Mouse (Mus musculus) limb, embryonic 10.5 days (tissue): ENCODE measurements around the gene Clasrp. TPM values are rescaled to one million over a fixed set of nuclear protein-coding genes. Genes with fewer than 3 reads are reported as not detected.

Source experiments
- DNase-seq: peaks from one replicate; pipeline ENCODE4 v3.0.0-alpha.2; 2017; ENCODE audit warnings: low spot score
- H3K27ac ChIP-seq: fragments of 300-500 bp; sonication (generic); 2 replicates; pipeline ENCODE4 v1.5.1; 2016; ENCODE audit warnings: mild to moderate bottlenecking
- H3K27me3 ChIP-seq: fragments of 300-500 bp; sonication (generic); 2 replicates; pipeline ENCODE4 v1.6.1; 2016; ENCODE audit warnings: low read depth, mild to moderate bottlenecking; ENCODE audit not compliant: poor library complexity, severe bottlenecking
- H3K36me3 ChIP-seq: fragments of 300-500 bp; sonication (generic); 2 replicates; pipeline ENCODE4 v1.6.1; 2016; ENCODE audit warnings: mild to moderate bottlenecking, moderate library complexity
- H3K4me1 ChIP-seq: fragments of 300-500 bp; sonication (generic); 2 replicates; pipeline ENCODE4 v1.6.1; 2016
- H3K4me3 ChIP-seq: fragments of 300-500 bp; sonication (generic); 2 replicates; pipeline ENCODE4 v1.5.1; 2016; ENCODE audit warnings: mild to moderate bottlenecking, moderate library complexity
- H3K9me3 ChIP-seq: fragments of 300-500 bp; sonication (generic); replicated peaks from 2 replicates; pipeline ENCODE4 v1.6.1; 2016; ENCODE audit warnings: mild to moderate bottlenecking
- WGBS: fragments of 180-500 bp; shearing (Covaris S2); methylation state at CpG from one replicate; pipeline ENCODE4 v1.1.7; 2016; 5-methylcytosine and 5-hydroxymethylcytosine counted together
- polyA plus RNA-seq: library from polyadenylated mRNA; unstranded; fragments of >200 nt; fragmentation: Nextera tagmentation; extraction: Ambion mirVana; gene quantifications from 2 replicates; pipeline ENCODE4 v1.2.1, GENCODE M21; 2016

Gene Clasrp
- polyA plus RNA-seq, 1 experiment from 2014 or later = 63.4 TPM

DNA sequence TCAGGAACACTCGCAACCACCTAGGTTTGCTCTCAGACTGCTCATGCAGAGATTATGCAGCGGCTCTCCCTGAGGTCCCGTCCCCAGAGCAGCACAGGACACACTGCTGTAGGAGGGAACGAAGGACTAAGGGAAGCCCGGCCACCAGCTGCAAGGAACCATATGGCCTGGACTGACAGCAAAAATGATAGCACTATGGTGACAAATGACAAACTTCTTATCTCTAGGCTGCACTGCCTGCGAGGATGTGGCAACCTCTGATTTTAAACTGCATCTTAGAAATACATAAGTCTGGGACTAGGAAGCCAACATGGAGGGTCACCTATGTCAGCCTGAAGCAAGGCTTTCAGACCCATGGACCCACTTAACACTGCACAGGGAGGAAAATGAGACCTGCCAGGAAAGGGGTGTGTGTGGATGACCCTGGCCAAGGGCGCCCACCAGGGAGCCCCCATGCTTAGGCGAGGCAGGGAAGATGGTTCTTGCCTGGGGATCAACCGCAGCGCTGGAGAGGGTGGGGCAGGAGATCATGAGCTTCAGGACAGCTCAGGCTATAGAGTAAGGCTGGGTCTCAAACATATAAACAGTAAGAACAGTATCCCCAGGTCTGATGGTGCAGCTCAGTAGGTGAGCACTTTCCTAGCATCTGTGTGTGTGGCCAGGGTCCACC lies 11.1 kb downstream of the Clasrp start:
- no peak for DNase-seq
- no peaks in the 10 kb centered on the region for H3K27me3 ChIP-seq
- H3K4me3 ChIP-seq = no peak overlapping the region

GRCm38 (mm10) chr7:19589917-19590316 lies 14.4 kb downstream of the Clasrp start:
- Histone ChIP-seq H3K9me3 (no peaks in the 10 kb centered on the region), H3K27me3 (no peaks in the 10 kb centered on the region), H3K4me3 (no peak overlapping the region), H3K36me3 (peaks cover 100% of the 10 kb centered on the region), H3K4me1 (no peaks in the 10 kb centered on the region), H3K27ac (no peak overlapping the region)
- peak; percentile 71 for DNase-seq
- 68% methylated on average over 3 of the region's 3 CpGs for WGBS

More for the DNA sequence above, 11.1 kb downstream of the Clasrp start:
- no peaks in the 10 kb centered on the region for H3K4me1 ChIP-seq
- no peak overlapping the region for H3K27ac ChIP-seq
- peaks cover 97% of the 10 kb centered on the region for H3K36me3 ChIP-seq
- 91% methylated on average over 10 of the region's 10 CpGs for WGBS
- H3K9me3 ChIP-seq = no peaks in the 10 kb centered on the region

GRCm38 (mm10) chr7:19589207-19589606 lies 15.1 kb downstream of the Clasrp start:
- peaks cover 100% of the 10 kb centered on the region for H3K36me3 ChIP-seq
- 60% methylated on average over 3 of the region's 3 CpGs for WGBS
- H3K27ac ChIP-seq = no peak overlapping the region
- no peaks in the 10 kb centered on the region for H3K9me3 ChIP-seq
- no peak overlapping the region for H3K4me3 ChIP-seq
- no peaks in the 10 kb centered on the region for H3K27me3 ChIP-seq
- DNase-seq = peak; percentile 68
- H3K4me1 ChIP-seq = no peaks in the 10 kb centered on the region

- DNase-seq = no peak
- Histone ChIP-seq H3K4me3 (no peak overlapping the region), H3K27ac (no peak overlapping the region), H3K4me1 (no peaks in the 10 kb centered on the region), H3K36me3 (peaks cover 100% of the 10 kb centered on the region), H3K9me3 (no peaks in the 10 kb centered on the region), H3K27me3 (no peaks in the 10 kb centered on the region)
- 71% methylated on average over 46 of the region's 46 CpGs for WGBS
Observed at GRCm38 (mm10) chr7:19586269-19586668, 18.0 kb downstream of the Clasrp start.

GRCm38 (mm10) chr7:19580634-19581033 lies 23.7 kb downstream of the Clasrp start:
- Histone ChIP-seq H3K27ac (no peak overlapping the region), H3K27me3 (peaks cover 51% of the 10 kb centered on the region), H3K9me3 (no peaks in the 10 kb centered on the region), H3K4me1 (peaks cover 17% of the 10 kb centered on the region), H3K4me3 (no peak overlapping the region), H3K36me3 (peaks cover 63% of the 10 kb centered on the region)
- WGBS = 87% methylated on average over 8 of the region's 8 CpGs
- no peak for DNase-seq

DNA sequence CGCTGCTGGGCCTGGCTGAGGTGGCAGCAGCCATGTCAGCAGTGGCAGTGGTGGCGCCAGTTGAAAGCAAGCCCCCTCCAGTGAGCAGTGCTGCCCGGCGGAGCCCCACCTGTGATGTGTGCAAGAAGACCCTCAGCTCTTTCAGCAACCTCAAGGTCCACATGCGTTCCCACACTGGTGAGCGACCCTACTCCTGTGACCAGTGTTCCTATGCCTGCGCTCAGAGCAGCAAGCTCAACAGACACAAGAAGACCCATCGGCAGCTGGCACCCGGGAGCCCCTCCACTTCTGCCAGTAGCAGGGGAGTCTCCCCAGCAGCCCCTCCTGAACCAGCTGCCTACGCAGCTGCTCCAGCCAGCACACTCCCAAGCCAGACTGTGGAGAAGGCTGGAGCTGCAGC lies 24.5 kb downstream of the Clasrp start:
- Histone ChIP-seq H3K4me3 (no peak overlapping the region), H3K9me3 (no peaks in the 10 kb centered on the region), H3K27me3 (peaks cover 60% of the 10 kb centered on the region), H3K27ac (no peak overlapping the region; the same call in 1 of the 2 replicates), H3K36me3 (peaks cover 54% of the 10 kb centered on the region), H3K4me1 (peaks cover 17% of the 10 kb centered on the region)
- no peak for DNase-seq
- WGBS = 86% methylated on average over 10 of the region's 10 CpGs

- H3K36me3 ChIP-seq = peaks cover 41% of the 10 kb centered on the region
- H3K27ac ChIP-seq = no peak overlapping the region
- 60% methylated on average over 4 of the region's 4 CpGs for WGBS
- H3K9me3 ChIP-seq = no peaks in the 10 kb centered on the region
- H3K27me3 ChIP-seq = peaks cover 68% of the 10 kb centered on the region
- no peak for DNase-seq
- no peak overlapping the region for H3K4me3 ChIP-seq
- H3K4me1 ChIP-seq = peaks cover 21% of the 10 kb centered on the region
Observed at GRCm38 (mm10) chr7:19578436-19578835, 25.9 kb downstream of the Clasrp start.

DNA sequence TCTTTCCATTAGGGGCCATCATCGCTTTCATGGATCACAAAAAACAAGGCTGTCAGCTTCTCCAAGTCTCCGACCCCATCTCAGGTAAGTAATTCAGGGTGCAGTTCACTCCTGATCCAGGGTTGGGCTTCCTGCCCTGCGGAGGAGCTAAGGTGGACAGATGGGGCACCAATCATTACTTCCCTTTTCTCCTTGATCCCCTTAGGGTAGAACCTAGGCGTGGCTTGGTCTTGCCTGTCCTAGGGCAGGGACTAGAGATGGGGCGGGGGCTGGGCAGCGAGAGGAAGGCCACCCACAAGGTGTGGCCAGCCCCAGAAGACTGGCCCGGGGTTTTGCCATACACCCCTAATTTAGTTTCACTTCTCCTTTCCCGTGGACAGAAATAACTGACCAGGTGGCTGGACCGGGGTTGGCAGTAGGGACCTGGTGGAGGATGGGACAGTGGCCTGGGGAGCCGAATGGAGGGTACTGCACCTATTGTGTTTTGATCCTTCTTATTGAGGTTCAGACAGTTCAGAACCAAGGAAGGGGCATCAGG lies 26.3 kb downstream of the Clasrp start:
- DNase-seq = no peak
- no peaks in the 10 kb centered on the region for H3K9me3 ChIP-seq
- H3K4me3 ChIP-seq = peak overlapping the region; percentile 59
- no peak overlapping the region for H3K27ac ChIP-seq
- H3K36me3 ChIP-seq = peaks cover 36% of the 10 kb centered on the region
- peaks cover 24% of the 10 kb centered on the region for H3K4me1 ChIP-seq
- 11% methylated on average over 10 of the region's 10 CpGs for WGBS
- peaks cover 68% of the 10 kb centered on the region for H3K27me3 ChIP-seq

- peaks cover 68% of the 10 kb centered on the region for H3K27me3 ChIP-seq
- H3K9me3 ChIP-seq = no peaks in the 10 kb centered on the region
- peak within 1 kb of the TSS; percentile 34; the same call in 1 of the 2 replicates for H3K27ac ChIP-seq
- DNase-seq = peak; percentile 63
- under 1% methylated on average over 56 of the region's 56 CpGs for WGBS
- H3K36me3 ChIP-seq = peaks cover 30% of the 10 kb centered on the region
- peak within 1 kb of the TSS; percentile 59 for H3K4me3 ChIP-seq
- peaks cover 28% of the 10 kb centered on the region for H3K4me1 ChIP-seq
Observed at GRCm38 (mm10) chr7:19577141-19577852, 27.0 kb downstream of the Clasrp start, which contains the start of the genes Zfp296 and Gemin7. TSS of gene Zfp296 (plus strand) at chr7:19577287. TSS of gene Gemin7 (minus strand) at chr7:19577595.

DNA sequence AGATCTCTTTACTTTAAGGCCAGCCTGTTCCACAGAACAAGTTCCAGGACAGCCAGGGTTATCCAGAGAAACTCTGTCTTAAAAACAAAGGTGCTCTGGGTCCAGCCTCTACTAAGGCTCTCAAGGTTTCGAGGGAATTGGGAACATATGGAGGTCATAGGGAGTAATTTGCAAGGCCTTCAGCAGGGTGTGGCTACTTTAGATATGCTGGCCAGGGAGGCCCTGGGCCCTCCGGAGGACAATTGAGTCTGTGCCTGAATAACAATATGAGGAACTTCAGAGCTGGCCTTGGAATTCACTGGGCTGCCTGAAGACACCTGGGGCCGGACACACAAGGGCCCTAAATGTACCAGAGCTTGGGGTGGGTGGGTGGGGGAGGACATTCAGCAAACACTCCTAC lies 28.7 kb downstream of the Clasrp start:
- Histone ChIP-seq H3K27ac (no peak overlapping the region), H3K4me3 (no peak overlapping the region), H3K9me3 (no peaks in the 10 kb centered on the region), H3K4me1 (peaks cover 36% of the 10 kb centered on the region), H3K36me3 (peaks cover 25% of the 10 kb centered on the region), H3K27me3 (peaks cover 66% of the 10 kb centered on the region)
- WGBS = 53% methylated on average over 3 of the region's 3 CpGs
- no peak for DNase-seq

- peaks cover 48% of the 10 kb centered on the region for H3K27me3 ChIP-seq
- peak overlapping the region; percentile 89 for H3K27ac ChIP-seq
- H3K9me3 ChIP-seq = no peaks in the 10 kb centered on the region
- H3K4me1 ChIP-seq = peaks cover 32% of the 10 kb centered on the region
- H3K4me3 ChIP-seq = peak overlapping the region; percentile 75
- no peak for DNase-seq
- WGBS = 20% methylated on average over 16 of the region's 16 CpGs
- H3K36me3 ChIP-seq = peaks cover 30% of the 10 kb centered on the region
Observed at GRCm38 (mm10) chr7:19573776-19574140, 30.5 kb downstream of the Clasrp start.

GRCm38 (mm10) chr7:19572926-19573775 lies 31.1 kb downstream of the Clasrp start:
- WGBS = under 1% methylated on average over 53 of the region's 53 CpGs
- H3K27ac ChIP-seq = peak overlapping the region; percentile 89

More at GRCm38 (mm10) chr7:19572926-19573775, 31.1 kb downstream of the Clasrp start:
- Histone ChIP-seq H3K36me3 (peaks cover 36% of the 10 kb centered on the region), H3K27me3 (peaks cover 42% of the 10 kb centered on the region), H3K9me3 (no peaks in the 10 kb centered on the region), H3K4me3 (peak overlapping the region; percentile 75), H3K4me1 (peaks cover 32% of the 10 kb centered on the region)
- peak; percentile 94 for DNase-seq
